Mouse (Mus musculus) ovary, adult 18-20 months (tissue): ENCODE measurements around the gene Tctn1.
"Not testable (repeated sequence)": the region's sequence is repeated elsewhere in the genome, so short reads cannot be mapped to it uniquely, and the experiment has no call there.

ENCODE experiments used
- DNase-seq: peaks from one replicate; pipeline ENCODE4 v3.0.0; 2022; ENCODE audit warnings: low spot score, mixed read lengths

The Tctn1 gene

DNA sequence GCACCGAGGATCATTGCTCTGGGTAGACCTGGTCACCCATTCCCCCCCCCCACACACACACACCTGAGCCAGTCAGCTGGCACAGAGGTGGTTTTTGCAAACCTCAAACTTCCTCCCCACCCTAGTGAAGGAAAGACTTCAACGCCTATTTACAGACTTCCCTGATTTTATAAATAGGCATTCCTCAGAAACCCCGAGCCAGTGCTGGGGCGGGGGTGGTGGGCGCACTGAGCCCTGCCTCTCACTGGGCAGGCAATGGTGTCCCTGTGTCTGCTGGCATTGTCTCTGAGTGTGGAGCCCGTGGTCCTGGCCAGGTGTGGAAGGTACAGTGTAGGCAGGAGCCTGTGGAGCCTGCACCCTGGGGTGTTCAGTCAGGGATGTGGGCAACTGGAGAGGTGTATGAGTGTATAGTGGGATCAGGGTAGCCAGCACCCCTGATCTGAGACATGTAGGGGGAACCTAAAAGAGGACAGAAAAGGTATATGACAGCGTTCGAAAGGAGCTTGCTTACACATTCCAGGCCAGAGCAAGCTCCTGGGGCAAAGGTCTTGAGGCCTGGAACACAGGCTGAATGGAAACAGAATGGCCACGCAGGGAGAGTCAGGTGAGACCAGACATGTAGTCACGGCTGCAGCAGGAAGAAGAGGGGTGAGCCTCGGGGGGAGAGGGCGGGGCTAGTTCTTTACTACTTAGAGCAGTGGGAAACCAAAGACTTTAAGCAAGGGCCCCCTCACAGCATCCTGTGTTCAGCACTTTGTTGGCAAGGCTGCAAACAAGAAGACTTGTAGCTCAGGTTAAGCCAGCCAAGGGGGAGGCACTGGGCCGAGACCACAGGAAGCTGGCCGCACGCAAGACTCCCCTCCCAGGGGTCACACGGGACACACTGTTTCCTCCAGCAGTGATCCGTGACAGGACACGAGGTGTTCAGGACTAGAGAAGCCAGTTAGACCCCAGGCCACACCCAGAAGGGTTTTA is 44.3 kb downstream of the Tctn1 start:
- no peak for DNase-seq

GRCm38 (mm10) chr5:122218928-122219327 is 45.3 kb downstream of the Tctn1 start:
- no peak for DNase-seq

DNA sequence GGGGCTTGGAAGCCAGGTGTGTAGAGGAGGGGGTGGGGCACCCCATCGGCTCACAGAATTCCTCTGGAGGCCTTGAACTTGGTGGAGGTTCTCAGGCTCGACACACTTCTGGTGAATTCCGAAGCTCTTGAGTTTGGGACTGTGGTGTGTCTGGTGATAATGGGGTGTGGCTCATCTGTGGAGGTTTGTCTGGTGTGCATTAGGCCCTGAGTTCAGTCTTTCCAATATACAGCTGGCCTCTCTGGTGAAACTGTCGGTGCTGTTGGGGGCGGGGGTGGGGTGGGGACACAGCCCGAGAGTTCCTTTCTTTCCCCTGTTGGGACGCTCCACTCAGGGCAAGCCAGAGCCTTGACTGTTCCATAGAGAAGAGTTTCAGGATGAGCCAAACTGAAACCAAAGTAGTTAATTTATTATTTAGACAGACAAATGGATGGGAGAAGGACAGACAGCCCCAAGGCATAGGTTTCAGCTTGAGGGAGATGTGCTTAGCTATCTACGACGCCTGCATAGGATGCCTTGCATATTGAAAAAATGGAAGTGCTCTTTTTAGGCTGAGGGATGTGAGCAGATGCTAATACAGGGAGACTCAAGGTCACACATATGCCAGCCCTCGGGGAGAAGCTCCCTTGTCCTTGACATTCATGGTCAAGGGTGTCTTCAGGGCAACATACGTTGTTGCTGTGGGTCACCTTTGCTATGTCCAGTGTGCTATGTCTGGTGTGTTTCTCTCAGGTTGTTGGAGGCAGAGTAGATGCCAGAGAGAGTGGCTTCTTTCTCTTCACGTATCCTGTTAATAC is 46.0 kb downstream of the Tctn1 start:
- DNase-seq: no peak

DNA sequence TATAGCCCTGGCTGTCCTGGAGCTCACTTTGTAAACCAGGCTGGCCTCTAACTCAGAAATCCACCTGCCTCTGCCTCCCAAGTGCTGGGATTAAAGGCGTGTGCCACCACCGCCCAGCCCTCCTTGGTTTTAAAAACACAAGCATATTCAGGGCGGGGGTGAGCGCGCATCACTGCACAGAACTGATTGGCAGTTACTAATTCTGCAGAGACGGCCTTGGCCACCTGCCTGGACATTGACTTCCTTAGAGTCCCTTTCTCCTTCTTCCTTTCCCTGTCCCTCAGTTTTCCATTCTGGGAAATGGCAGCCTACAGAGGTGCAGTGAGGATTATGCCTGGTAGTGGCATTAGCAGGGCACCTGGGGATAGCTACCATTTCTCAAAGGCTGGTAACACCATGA is 46.6 kb downstream of the Tctn1 start:
- no peak for DNase-seq

DNA sequence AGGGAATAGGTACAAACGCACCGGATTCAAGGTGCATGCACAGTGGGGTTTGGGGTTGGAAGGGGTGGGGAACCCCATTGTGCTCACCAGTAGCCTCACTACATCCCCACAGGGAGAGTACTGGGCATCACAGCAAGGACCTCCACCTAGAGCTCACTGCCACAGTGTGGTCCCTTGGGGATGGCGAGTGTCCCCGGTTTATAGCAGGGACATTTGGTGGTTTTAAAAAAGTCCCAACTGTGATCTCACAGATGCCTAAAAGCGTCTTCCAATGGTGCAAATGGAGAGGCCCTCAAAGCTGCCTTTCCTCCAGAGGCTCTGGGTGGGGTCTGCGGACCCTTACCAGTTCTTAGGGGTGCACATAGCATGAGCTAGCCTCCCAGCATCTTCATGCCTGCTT is 50.4 kb downstream of the Tctn1 start:
- DNase-seq: no peak

DNA sequence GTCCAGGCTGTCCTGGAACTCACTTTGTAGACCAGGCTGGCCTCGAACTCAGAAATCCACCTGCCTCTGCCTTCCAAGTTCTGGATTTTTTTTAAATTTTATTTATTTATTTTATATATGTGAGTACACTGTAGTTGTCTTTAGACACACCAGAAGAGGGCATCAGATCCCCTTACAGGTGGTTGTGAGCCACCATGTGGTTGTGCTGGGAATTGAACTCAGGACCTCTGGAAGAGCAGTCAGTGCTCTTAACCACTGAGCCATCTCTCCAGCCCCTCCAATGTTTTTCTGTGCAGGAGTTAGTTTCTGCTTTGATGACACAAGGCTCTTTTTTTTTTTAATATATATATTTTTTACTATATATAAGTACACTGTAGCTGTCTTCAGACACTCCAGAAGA is 51.4 kb downstream of the Tctn1 start:
- not testable (repeated sequence) for DNase-seq

DNA sequence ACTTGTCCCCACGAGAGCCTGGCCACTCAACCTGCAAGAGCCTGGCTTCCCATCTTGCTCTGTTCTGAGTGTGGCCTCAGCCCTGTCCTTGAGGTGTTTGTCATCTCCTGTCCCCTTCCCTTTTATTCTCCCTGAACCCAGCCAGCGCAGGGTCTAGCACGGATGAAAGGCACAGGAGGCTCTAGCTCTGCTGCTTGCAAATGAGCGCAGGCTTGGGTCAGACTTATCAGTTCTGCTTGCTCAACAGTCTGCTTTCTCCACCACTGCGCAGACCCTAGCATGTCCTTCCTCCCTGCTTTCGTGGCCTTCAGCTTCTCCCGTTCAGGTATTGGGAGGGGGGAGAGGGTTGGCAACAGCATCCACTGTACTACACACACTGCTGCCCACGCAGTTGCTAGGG is 52.1 kb downstream of the Tctn1 start:
- no peak for DNase-seq

DNA sequence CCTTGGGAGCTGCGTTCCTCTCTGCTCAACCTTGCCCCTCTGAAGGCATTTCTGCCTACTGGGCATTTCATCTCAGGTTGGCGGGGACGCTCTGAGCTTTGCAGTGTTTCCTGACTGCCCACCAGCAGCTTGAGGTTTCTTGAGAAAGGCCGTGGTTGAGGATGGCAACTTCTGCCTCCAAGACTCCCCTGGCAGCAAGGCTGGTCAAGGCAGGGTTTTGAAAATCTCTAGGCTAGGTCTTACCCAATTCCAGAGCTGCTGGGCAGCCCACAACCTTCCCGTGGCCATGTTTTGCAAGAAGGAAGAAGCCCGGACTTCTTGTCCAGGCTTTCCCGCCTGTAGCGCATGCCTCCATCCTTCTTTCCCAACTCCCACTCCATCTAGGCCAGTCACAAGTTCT is 53.4 kb downstream of the Tctn1 start:
- no peak for DNase-seq

- peak; percentile 32 for DNase-seq
Observed at GRCm38 (mm10) chr5:122209591-122210368, 54.5 kb downstream of the Tctn1 start.

GRCm38 (mm10) chr5:122208909-122209308 is 55.4 kb downstream of the Tctn1 start:
- DNase-seq: no peak

DNA sequence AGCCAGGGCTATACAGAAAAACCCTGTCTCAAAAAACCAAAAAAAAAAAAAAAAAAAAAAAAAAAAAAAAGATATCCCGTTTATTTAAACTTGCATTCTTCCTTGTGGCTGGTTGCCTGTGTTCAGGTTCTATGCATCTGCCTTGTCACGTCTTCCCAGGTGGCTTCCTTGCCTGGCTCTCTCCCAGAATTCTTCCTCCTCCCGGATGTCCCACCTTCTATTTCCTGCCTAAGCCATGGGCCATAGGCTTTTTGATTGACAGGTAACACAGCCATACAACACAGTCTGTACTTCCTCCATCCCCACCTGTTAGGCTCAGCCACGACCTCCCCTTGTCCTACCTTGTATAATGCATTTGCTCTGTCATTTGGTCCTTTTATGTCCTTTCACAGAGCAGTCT is 57.8 kb downstream of the Tctn1 start, which contains the start of gene Hvcn1:
Gene Hvcn1 (plus strand): TSS at position 330 of the 400 bp plus-strand sequence.
- DNase-seq: no peak

- DNase-seq: no peak
Observed at GRCm38 (mm10) chr5:122204180-122204579, 60.1 kb downstream of the Tctn1 start.

GRCm38 (mm10) chr5:122201904-122202303 is 62.4 kb downstream of the Tctn1 start:
- no peak for DNase-seq

GRCm38 (mm10) chr5:122200872-122201271 is 63.4 kb downstream of the Tctn1 start:
- DNase-seq: no peak

DNA sequence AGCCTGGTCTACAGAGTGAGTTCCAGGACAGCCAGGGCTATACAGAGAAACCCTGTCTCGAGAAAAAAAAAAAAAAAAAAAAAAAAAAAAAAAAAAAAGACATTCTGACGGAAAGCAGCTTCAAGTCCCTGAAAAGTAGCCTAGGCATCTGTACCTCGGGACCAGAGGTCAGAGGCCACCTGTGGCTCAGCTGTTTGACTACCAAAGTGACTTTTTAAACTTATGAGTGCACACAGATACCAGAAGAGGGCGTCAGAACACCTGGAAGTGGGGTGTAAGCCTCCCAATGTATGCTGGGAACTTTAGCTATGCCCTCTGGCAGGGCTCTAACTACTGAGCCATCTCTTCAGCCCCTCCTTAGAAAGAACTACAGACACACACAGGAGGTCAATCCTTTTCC is 71.9 kb downstream of the Tctn1 start:
- no peak for DNase-seq

DNA sequence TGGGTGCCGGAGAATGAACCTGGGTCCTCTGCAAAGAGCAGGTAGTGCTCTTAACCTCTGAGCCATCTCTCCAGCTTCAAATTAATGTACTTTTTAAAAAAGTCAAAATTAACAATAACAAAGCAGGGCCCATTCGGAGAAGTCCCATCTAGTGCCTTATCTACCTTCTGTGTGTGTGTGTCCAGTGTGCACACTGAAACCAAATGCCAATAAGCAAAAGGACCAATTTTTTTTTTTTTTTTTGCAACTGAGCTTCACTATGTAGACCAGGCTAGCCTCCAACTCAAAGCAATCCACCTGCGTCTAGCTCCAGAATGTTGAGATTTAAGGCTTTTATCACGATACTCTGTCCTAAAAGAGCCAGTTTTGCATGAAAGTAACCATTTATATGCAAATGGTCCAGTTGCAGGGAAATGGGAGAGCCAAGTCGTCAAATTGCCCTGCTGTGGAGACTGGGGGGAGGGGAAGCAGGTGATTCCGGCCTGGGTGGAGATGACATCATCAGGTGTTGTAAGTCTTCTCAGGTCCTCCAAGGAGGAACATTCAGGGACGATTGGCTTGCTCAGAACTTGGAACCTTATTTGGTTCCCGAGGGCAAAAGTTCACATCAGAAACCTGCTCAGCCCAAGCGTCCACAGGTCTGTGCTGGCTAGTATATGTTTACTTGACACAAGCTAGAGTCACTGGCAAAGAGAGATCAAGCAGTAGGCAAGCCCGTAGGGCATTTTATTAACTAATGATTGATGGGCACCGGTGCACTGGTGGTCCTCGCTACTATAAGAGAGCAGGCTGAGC is 72.8 kb downstream of the Tctn1 start:
- no peak for DNase-seq

GRCm38 (mm10) chr5:122190465-122190864 is 73.8 kb downstream of the Tctn1 start:
- no peak for DNase-seq

GRCm38 (mm10) chr5:122189115-122189514 is 75.1 kb downstream of the Tctn1 start:
- no peak for DNase-seq
